7 mouse cellular contexts compared by ENCODE assay signal in genomic region chr3:57267559-57268173, GRCm38 (mm10). TPM values are rescaled to one million over a fixed set of nuclear protein-coding genes. Genes with fewer than 3 reads are reported as not detected.
DNase-seq lines count a peak whose midpoint lies in the region; ATAC-seq and TF ChIP-seq lines count a peak whose summit lies in the region.

No protein-coding gene starts in this region.

- 33% methylated on average over 6 of the region's 6 CpGs for WGBS in heart, postnatal 0 days

- H3K4me3 ChIP-seq in heart, postnatal 0 days (ENCODE audit: low read depth, low read length): no peak overlapping the region

- H3K27me3 ChIP-seq in heart, postnatal 0 days (ENCODE audit: control insufficient read depth, insufficient read depth, low read length): no peaks in the 10 kb centered on the region

- ATAC-seq in common myeloid progenitor, adult 5-6 weeks (replicated peaks; ENCODE audit: low read depth, poor library complexity, severe bottlenecking): peak; percentile 88
- ATAC-seq in heart, postnatal 0 days (ENCODE audit: insufficient read depth, low read depth): peak; percentile 60; the same call in 1 of the 2 replicates

- DNase-seq in 3T3-L1 (ENCODE audit: low read depth, low spot score) (peak; percentile 79), ES-CJ7 (ENCODE audit: low read depth, low spot score) (peak; percentile 54)
- DNase-seq in heart, postnatal 0 days (ENCODE audit: low spot score): peak; percentile 68
- DNase-seq in kidney, postnatal 36 days: peak; percentile 30 to 64
- peak; percentile 31 for DNase-seq in lung, postnatal 25 days (ENCODE audit: low spot score)
- peak; percentile 4 to 5 for DNase-seq in right cerebral cortex, postnatal 36 days (ENCODE audit: low spot score in 2 of 2)

- no peak overlapping the region for H3K27ac ChIP-seq in heart, postnatal 0 days (ENCODE audit: low read depth)

- no peak for TF ChIP-seq EP300 in heart, postnatal 0 days (IDR thresholded peaks at IDR 0.05; ENCODE audit: low read depth)

- no peaks in the 10 kb centered on the region for H3K4me1 ChIP-seq in heart, postnatal 0 days (ENCODE audit: control insufficient read depth, insufficient read depth)

- H3K36me3 ChIP-seq in heart, postnatal 0 days (replicated peaks; ENCODE audit: control insufficient read depth, insufficient read depth, low read length): no peaks in the 10 kb centered on the region

- peak; percentile 83 for TF ChIP-seq CTCF in heart, postnatal 0 days (IDR thresholded peaks at IDR 0.05; ENCODE audit: low read depth)

- H3K9ac ChIP-seq in heart, postnatal 0 days (replicated peaks; ENCODE audit: low read depth, low read length): no peak overlapping the region

- no peaks in the 10 kb centered on the region for H3K9me3 ChIP-seq in heart, postnatal 0 days (replicated peaks; ENCODE audit: control insufficient read depth, low read length)

- no peak overlapping the region for H3K4me2 ChIP-seq in heart, postnatal 0 days (ENCODE audit: low read depth, low read length)

RNA-seq across cellular contexts. Expression of gene Tm4sf1, which starts 34.1 kb away (rescaled TPM):
- total RNA-seq in common myeloid progenitor, adult 5-6 weeks (2017): not detected in 2 replicates
- 141 and 192 TPM in 2 replicates for total RNA-seq in heart, postnatal 0 days (2014; rRNA removed; ENCODE audit: low replicate concordance)
- 333 and 346 TPM in 2 replicates for polyA plus RNA-seq in heart, postnatal 0 days (2015; fragmentation: Nextera tagmentation; extraction: Ambion mirVana)

Comparison
In these comparisons a context has a peak if more than half of its experiments do, and no peak if none do; other contexts are left out.
1. DNase-seq: peak in every context shown above with its lines; median percentile 79 in 3T3-L1; 68 in heart, postnatal 0 days; 54 in ES-CJ7; 47 in kidney, postnatal 36 days; 31 in lung, postnatal 25 days; 4 in right cerebral cortex, postnatal 36 days.
2. RNA of gene Tm4sf1, which starts 34.1 kb away (total RNA-seq): 141 to 192 TPM in heart, postnatal 0 days; not detected in common myeloid progenitor, adult 5-6 weeks; every median in the first group is over 100 times any median in the second.